Mouse (Mus musculus): ENCODE data around the gene Ufc1. TPM values are rescaled to one million over a fixed set of nuclear protein-coding genes. Genes with fewer than 3 reads are reported as not detected.
"Not testable (repeated sequence)": the region's sequence is repeated elsewhere in the genome, so short reads cannot be mapped to it uniquely, and the experiment has no call there.

Gene Ufc1
- total RNA-seq, 2 experiments from 2014 or later, result 84.3 to 93.2 TPM

GRCm38 (mm10) chr1:171321415-171321814, 26.6 kb upstream of the Ufc1 start:
- no peak overlapping the region for H3K27ac ChIP-seq
- no peak overlapping the region for H3K4me3 ChIP-seq
- intact Hi-C loops (cut with DNase I), result no loop called here
- peak; percentile 76 for TF ChIP-seq CTCF (IDR thresholded peaks at IDR 0.05)
- DNase-seq, result no peak

GRCm38 (mm10) chr1:171320151-171320550, 25.3 kb upstream of the Ufc1 start:
- peak overlapping the region; percentile 43 for H3K27ac ChIP-seq
- DNase-seq, result peak; percentile 48
- TF ChIP-seq CTCF (IDR thresholded peaks at IDR 0.05), result no peak
- intact Hi-C loops (cut with DNase I), result no loop called here
- peak overlapping the region; percentile 9 for H3K4me3 ChIP-seq

GRCm38 (mm10) chr1:171319748-171320147, 24.9 kb upstream of the Ufc1 start:
- no peak for TF ChIP-seq CTCF (IDR thresholded peaks at IDR 0.05)
- intact Hi-C loops (cut with DNase I), result no loop called here
- Histone ChIP-seq H3K4me3 (peak overlapping the region; percentile 9), H3K27ac (peak overlapping the region; percentile 43; the same call in 1 of the 2 replicates)
- no peak for DNase-seq

GRCm38 (mm10) chr1:171309321-171309720, 14.5 kb upstream of the Ufc1 start:
- no peak for DNase-seq
- intact Hi-C loops (cut with DNase I), result no loop called here
- Histone ChIP-seq H3K27ac (no peak overlapping the region), H3K4me3 (no peak overlapping the region)
- no peak for TF ChIP-seq CTCF (IDR thresholded peaks at IDR 0.05)

GRCm38 (mm10) chr1:171306157-171306556, 11.3 kb upstream of the Ufc1 start:
- H3K4me3 ChIP-seq; DNase-seq; intact Hi-C loops (cut with DNase I): not testable (repeated sequence)
- H3K27ac ChIP-seq, result peak overlapping the region; percentile 65

- intact Hi-C loops (cut with DNase I), result no loop called here
- no peak for TF ChIP-seq CTCF (IDR thresholded peaks at IDR 0.05)
Observed at GRCm38 (mm10) chr1:171298226-171298625, 3.4 kb upstream of the Ufc1 start.

GRCm38 (mm10) chr1:171295063-171295402, 209 bp upstream of the Ufc1 start:
- Histone ChIP-seq H3K4me3 (peak overlapping the region; percentile 94), H3K27ac (peak overlapping the region; percentile 100)
- no peak for TF ChIP-seq CTCF (IDR thresholded peaks at IDR 0.05)
- no peak for DNase-seq
- intact Hi-C loops (cut with DNase I), result loop anchor here (2.0 kb wide), 1 partner anchor 34 kb away; the partner anchor contains the start of gene Dedd

More at GRCm38 (mm10) chr1:171298226-171298625, 3.4 kb upstream of the Ufc1 start:
- no peak for DNase-seq
- no peak overlapping the region for H3K27ac ChIP-seq
- H3K4me3 ChIP-seq, result no peak overlapping the region

- intact Hi-C loops (cut with DNase I), result loop anchor here (2.0 kb wide), 1 partner anchor 35 kb away; the partner anchor contains the start of gene Dedd
- DNase-seq, result no peak
- TF ChIP-seq CTCF (IDR thresholded peaks at IDR 0.05), result no peak
- peak overlapping the region; percentile 94 for H3K4me3 ChIP-seq
- H3K27ac ChIP-seq, result peak overlapping the region; percentile 100
Observed at GRCm38 (mm10) chr1:171293906-171294297, 922 bp downstream of the Ufc1 start.

GRCm38 (mm10) chr1:171293351-171293750, 1.5 kb downstream of the Ufc1 start:
- TF ChIP-seq CTCF (IDR thresholded peaks at IDR 0.05), result no peak
- H3K27ac ChIP-seq, result peak overlapping the region; percentile 100
- no peak for DNase-seq
- intact Hi-C loops (cut with DNase I), result no loop called here
- peak overlapping the region; percentile 94 for H3K4me3 ChIP-seq

GRCm38 (mm10) chr1:171288328-171288727, 6.5 kb downstream of the Ufc1 start:
- Histone ChIP-seq H3K27ac (peak overlapping the region; percentile 92), H3K4me3 (peak overlapping the region; percentile 92)
- TF ChIP-seq CTCF (IDR thresholded peaks at IDR 0.05), result no peak
- DNase-seq, result no peak
- intact Hi-C loops (cut with DNase I), result loop anchor here (10.0 kb wide), 1 partner anchor 174 kb away; the partner anchor contains the start of gene Cfap126

- H3K27ac ChIP-seq, result peak within 1 kb of the TSS; percentile 92
- intact Hi-C loops (cut with DNase I), result loop anchor here (2.0 to 10.0 kb wide), 2 partner anchors 17 to 173 kb away; partner anchors contain the start of genes B4galt3 and Cfap126
- peak within 1 kb of the TSS; percentile 92 for H3K4me3 ChIP-seq
- TF ChIP-seq CTCF (IDR thresholded peaks at IDR 0.05), result no peak
- peak; percentile 97 for DNase-seq
Observed at GRCm38 (mm10) chr1:171287136-171288081, 7.4 kb downstream of the Ufc1 start, which contains the start of gene Usp21. TSS of gene Usp21 (minus strand) at chr1:171287991.

GRCm38 (mm10) chr1:171286517-171286916, 8.3 kb downstream of the Ufc1 start:
- DNase-seq, result no peak
- H3K27ac ChIP-seq, result no peak overlapping the region
- intact Hi-C loops (cut with DNase I), result loop anchor here (2.0 to 10.0 kb wide), 2 partner anchors 16 to 172 kb away; partner anchors contain the start of genes B4galt3 and Cfap126
- TF ChIP-seq CTCF (IDR thresholded peaks at IDR 0.05), result no peak
- H3K4me3 ChIP-seq, result peak overlapping the region; percentile 92
